Mouse (Mus musculus) liver, embryonic 14.5 days (tissue): ENCODE measurements at regions not wholly inside any gene's neighbourhood (a gene's known extent, or its start where the extent isn't known, plus 50 kb on each side); places are given as distances from the start of the nearest gene placed in this dataset.

Source experiments
- ATAC-seq: fragments of 200-750 bp; cut with Nextera tagmentation; 2 replicates; pipeline ENCODE4 v1.8.0; 2017; ENCODE audit warnings: moderate number of reproducible peaks, mild to moderate bottlenecking, moderate library complexity; ENCODE audit not compliant: insufficient read depth
- DNase-seq, 3 experiments: peaks; one replicate each; pipeline ENCODE4 v3.0.0-alpha.2; 2012 to 2013; ENCODE audit warnings: low read depth in 3 of 3, low spot score in 3 of 3
- H3K27ac ChIP-seq: fragments of 300-500 bp; sonication (generic); 2 replicates; pipeline ENCODE4 v1.5.1; 2014; ENCODE audit warnings: moderate library complexity, mild to moderate bottlenecking, control low read depth, inconsistent platforms
- H3K27me3 ChIP-seq: fragments of 300-500 bp; sonication (generic); 2 replicates; pipeline ENCODE4 v1.6.1; 2014; ENCODE audit warnings: mild to moderate bottlenecking, low read length, moderate library complexity; ENCODE audit not compliant: control insufficient read depth, insufficient read depth
- H3K36me3 ChIP-seq: fragments of 300-500 bp; sonication (generic); replicated peaks from 2 replicates; pipeline ENCODE4 v1.6.1; 2014; ENCODE audit warnings: low read depth; ENCODE audit not compliant: control insufficient read depth, insufficient read depth
- H3K4me1 ChIP-seq, 2 experiments: fragments of 200-500 bp in 1 of 2; fragments of 300-500 bp in 1 of 2; sonication (generic) in 1 of 2; replicated peaks; 2 replicates each; pipeline ENCODE4 v1.6.1; 2012 to 2014; ENCODE audit warnings: antibody characterized with exemption in 1 of 2, inconsistent platforms in 1 of 2, low read length in 1 of 2; ENCODE audit not compliant: control insufficient read depth in 2 of 2, insufficient read depth in 2 of 2
- H3K4me2 ChIP-seq: fragments of 300-500 bp; sonication (generic); 2 replicates; pipeline ENCODE4 v1.6.1; 2014; ENCODE audit warnings: low read depth, mild to moderate bottlenecking, control low read depth, moderate library complexity
- H3K4me3 ChIP-seq, 2 experiments: fragments of 200-500 bp in 1 of 2; fragments of 300-500 bp in 1 of 2; sonication (generic) in 1 of 2; 2 replicates each; pipeline ENCODE4 v1.5.1; 2012 to 2014; ENCODE audit warnings: low read depth in 2 of 2, low read length in 2 of 2, mild to moderate bottlenecking in 2 of 2, control low read depth in 1 of 2, inconsistent platforms in 1 of 2, moderate library complexity in 1 of 2; ENCODE audit not compliant: insufficient read depth in 1 of 2
- H3K9ac ChIP-seq: fragments of 300-500 bp; sonication (generic); replicated peaks from 2 replicates; pipeline ENCODE4 v1.6.1; 2014; ENCODE audit warnings: mild to moderate bottlenecking, control low read depth, moderate library complexity
- H3K9me3 ChIP-seq: fragments of 300-500 bp; sonication (generic); 2 replicates; pipeline ENCODE4 v1.6.1; 2016; ENCODE audit warnings: low read length, mixed read lengths; ENCODE audit not compliant: control insufficient read depth
- CTCF ChIP-seq: IDR thresholded peaks from 2 replicates; pipeline ENCODE4 v1.5.1; 2016; ENCODE audit warnings: antibody characterized with exemption, low read depth, control low read depth
- EP300 ChIP-seq: IDR thresholded peaks from 2 replicates; pipeline ENCODE4 v1.6.1; 2016; ENCODE audit warnings: antibody characterized with exemption, low read depth
- WGBS: fragments of 180-500 bp; shearing (Covaris S2); extraction: QIAGEN DNeasy Blood & Tissue Kit; methylation state at CpG from one replicate; pipeline ENCODE4 v1.1.7; 2014; ENCODE audit not compliant: insufficient replicate concordance; 5-methylcytosine and 5-hydroxymethylcytosine counted together

- Histone ChIP-seq H3K36me3 (no peaks in the 10 kb centered on the region), H3K4me3 (no peak overlapping the region), H3K4me1 (no peaks in the 10 kb centered on the region), H3K4me2 (no peak overlapping the region), H3K9me3 (no peaks in the 10 kb centered on the region), H3K27me3 (no peaks in the 10 kb centered on the region), H3K27ac (no peak overlapping the region), H3K9ac (no peak overlapping the region)
- 29% methylated on average over 6 of the region's 6 CpGs for WGBS
- TF ChIP-seq CTCF (no peak), EP300 (no peak)
- ATAC-seq = no peak
- DNase-seq = no peak
These were observed 288.8 kb downstream of the Mtx2 start for GRCm38 (mm10) chr2:75114375-75114774.

GRCm38 (mm10) chr2:75118348-75118926 lies 292.8 kb downstream of the Mtx2 start:
- no peaks in the 10 kb centered on the region for H3K36me3 ChIP-seq
- no peaks in the 10 kb centered on the region for H3K4me1 ChIP-seq
- 67% methylated on average over 8 of the region's 8 CpGs for WGBS
- H3K27me3 ChIP-seq = no peaks in the 10 kb centered on the region
- ATAC-seq = no peak
- no peak overlapping the region for H3K9ac ChIP-seq
- no peak overlapping the region for H3K27ac ChIP-seq
- TF ChIP-seq EP300 = no peak
- TF ChIP-seq CTCF = no peak
- no peaks in the 10 kb centered on the region for H3K9me3 ChIP-seq
- H3K4me2 ChIP-seq = no peak overlapping the region
- no peak for DNase-seq
- no peak overlapping the region for H3K4me3 ChIP-seq

- Histone ChIP-seq H3K9me3 (no peaks in the 10 kb centered on the region), H3K36me3 (no peaks in the 10 kb centered on the region), H3K4me2 (no peak overlapping the region), H3K4me1 (no peaks in the 10 kb centered on the region), H3K4me3 (no peak overlapping the region), H3K27me3 (no peaks in the 10 kb centered on the region), H3K27ac (no peak overlapping the region), H3K9ac (no peak overlapping the region)
- ATAC-seq (no peak), DNase-seq (no peak)
- 77% methylated on average over 9 of the region's 9 CpGs for WGBS
- no peak for TF ChIP-seq CTCF
- TF ChIP-seq EP300 = no peak
These were observed 294.0 kb downstream of the Mtx2 start for GRCm38 (mm10) chr2:75119599-75119998.

- WGBS = 60% methylated on average over 10 of the region's 10 CpGs
- no peak overlapping the region for H3K4me2 ChIP-seq
- TF ChIP-seq CTCF (no peak), EP300 (no peak)
- H3K27ac ChIP-seq = no peak overlapping the region
- no peak overlapping the region for H3K4me3 ChIP-seq
- ATAC-seq = no peak
- H3K36me3 ChIP-seq = no peaks in the 10 kb centered on the region
- H3K4me1 ChIP-seq = no peaks in the 10 kb centered on the region
- H3K27me3 ChIP-seq = peaks cover 19% of the 10 kb centered on the region
- H3K9me3 ChIP-seq = no peaks in the 10 kb centered on the region
- no peak overlapping the region for H3K9ac ChIP-seq
- DNase-seq = no peak
These were observed 307.9 kb downstream of the Mtx2 start for GRCm38 (mm10) chr2:75133298-75134080.

GRCm38 (mm10) chr2:75136618-75137017 lies 311.0 kb downstream of the Mtx2 start:
- TF ChIP-seq EP300 (no peak), CTCF (no peak)
- Histone ChIP-seq H3K4me2 (no peak overlapping the region), H3K4me3 (no peak overlapping the region), H3K4me1 (no peaks in the 10 kb centered on the region), H3K36me3 (no peaks in the 10 kb centered on the region), H3K27me3 (peaks cover 30% of the 10 kb centered on the region), H3K27ac (no peak overlapping the region), H3K9ac (no peak overlapping the region), H3K9me3 (no peaks in the 10 kb centered on the region)
- no peak for DNase-seq
- 28% methylated on average over 8 of the region's 8 CpGs for WGBS
- no peak for ATAC-seq
